Mouse (Mus musculus) CD8-positive naive resting alpha-beta T cell, adult 57 days (primary cell): ENCODE measurements around the gene Itgb7. TPM values are rescaled to one million over a fixed set of nuclear protein-coding genes. Genes with fewer than 3 reads are reported as not detected.

Experiments used
- total RNA-seq: library from RNA; stranded (reverse); gene quantifications from one replicate; pipeline ENCODE4 v1.2.4, GENCODE M21; 2023

The Itgb7 gene
- total RNA-seq = 752 TPM

GRCm38 (mm10) chr15:102231748-102232147 is at the start of gene Itgb7:
Gene Itgb7, minus strand, starts transcription at chr15:102231944.

GRCm38 (mm10) chr15:102279092-102279782 is 47.5 kb upstream of the Itgb7 start, which contains the start of gene Mfsd5:
Gene Mfsd5, plus strand, starts transcription at chr15:102279454.

GRCm38 (mm10) chr15:102270274-102270960 is 38.7 kb upstream of the Itgb7 start, which contains the start of gene Gm9918:
Gene Gm9918, plus strand, starts transcription at chr15:102270563.

GRCm38 (mm10) chr15:102257202-102258075 is 25.7 kb upstream of the Itgb7 start, which contains the start of gene Rarg:
Gene Rarg, minus strand, starts transcription at chr15:102257517.

GRCm38 (mm10) chr15:102204674-102205505 is 26.9 kb downstream of the Itgb7 start, which contains the start of gene Csad:
Gene Csad, minus strand, starts transcription at chr15:102204724.

DNA sequence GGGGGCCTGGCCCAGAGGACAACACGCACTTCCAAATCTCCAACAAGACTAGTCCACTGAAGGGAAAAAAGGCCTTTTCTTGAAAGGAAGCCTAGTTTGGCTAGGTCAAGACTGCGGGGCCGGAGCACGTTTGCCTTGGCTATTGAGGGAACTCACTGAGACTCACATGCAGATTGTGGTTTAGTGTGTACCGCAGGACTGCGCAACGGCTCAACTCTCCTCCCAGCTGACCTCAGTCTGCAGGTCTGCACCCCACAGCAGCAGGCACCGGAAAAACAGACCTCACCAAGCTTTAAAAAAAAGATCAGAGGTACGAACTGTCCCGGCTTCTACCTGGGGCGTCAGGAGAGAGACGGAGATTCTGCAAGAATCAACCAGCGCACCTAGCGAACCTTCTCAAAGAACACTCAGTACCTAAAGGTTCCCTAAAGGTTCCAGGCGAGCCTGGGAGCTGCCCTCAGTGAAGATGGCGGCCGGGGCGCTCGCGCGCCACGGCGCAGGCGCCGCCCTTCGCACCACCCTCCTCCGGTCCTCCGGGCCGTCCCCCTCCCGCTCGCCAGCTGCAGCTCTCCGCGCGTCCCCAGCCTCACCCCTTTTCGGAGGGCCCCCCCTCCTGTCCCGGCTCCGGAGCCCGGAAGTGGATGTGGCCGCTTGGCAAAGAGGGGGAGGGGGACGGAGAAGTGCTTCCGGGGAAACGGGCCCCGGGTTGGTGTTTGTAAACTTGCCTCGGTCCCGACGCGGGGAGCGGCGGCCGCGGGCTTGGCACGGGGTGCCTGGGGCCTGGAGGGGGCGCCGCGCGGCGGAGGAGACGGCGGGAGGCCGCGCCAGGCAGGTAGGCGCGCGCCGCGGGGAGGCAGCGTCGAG is 28.5 kb downstream of the Itgb7 start, which contains the start of gene Zfp740:
TSS of gene Zfp740 (plus strand) at position 279 of the 864 bp plus-strand sequence.

Other genes starting within 250 kb of the Itgb7 start
- gene Krt8, start 227.5 kb downstream of the Itgb7 start, total RNA-seq = not detected
- not detected for gene Krt18, start 203.8 kb downstream of the Itgb7 start, total RNA-seq
- 270 TPM for gene Eif4b, start 158.2 kb downstream of the Itgb7 start, total RNA-seq
- 0.73 TPM for gene Tns2, start 131.5 kb downstream of the Itgb7 start, total RNA-seq
- gene Spryd3, start 95.7 kb downstream of the Itgb7 start, total RNA-seq = 29.8 TPM
- gene Igfbp6, start 87.6 kb downstream of the Itgb7 start, total RNA-seq = not detected
- 0.67 TPM for gene Soat2, start 81.4 kb downstream of the Itgb7 start, total RNA-seq
- 97.8 TPM for gene Zfp740, start 28.7 kb downstream of the Itgb7 start, total RNA-seq
- gene Csad, start 27.2 kb downstream of the Itgb7 start, total RNA-seq = 22.1 TPM
- gene Rarg, start 25.6 kb upstream of the Itgb7 start, total RNA-seq = 64.3 TPM
- not detected for gene Gm9918, start 38.6 kb upstream of the Itgb7 start, total RNA-seq
- 27.1 TPM for gene Mfsd5, start 47.5 kb upstream of the Itgb7 start, total RNA-seq
- 2.3 TPM for gene Espl1, start 64.3 kb upstream of the Itgb7 start, total RNA-seq
- gene Pfdn5, start 94.2 kb upstream of the Itgb7 start, total RNA-seq = 504 TPM
- 63.5 TPM for gene Myg1, start 99.8 kb upstream of the Itgb7 start, total RNA-seq
- gene Aaas, start 118.8 kb upstream of the Itgb7 start, total RNA-seq = 59.4 TPM
- gene Sp7, start 135.2 kb upstream of the Itgb7 start, total RNA-seq = not detected
- 147 TPM for gene Sp1, start 174.2 kb upstream of the Itgb7 start, total RNA-seq
- gene Amhr2, start 213.4 kb upstream of the Itgb7 start, total RNA-seq = 0.34 TPM
- gene Prr13, start 227.1 kb upstream of the Itgb7 start, total RNA-seq = 36.6 TPM
- gene Pcbp2, start 238.6 kb upstream of the Itgb7 start, total RNA-seq = 793 TPM